Mouse (Mus musculus) WW6 (cell line): ENCODE results near the gene Gnaq.
"Not testable (repeated sequence)": the region's sequence is repeated elsewhere in the genome, so short reads cannot be mapped to it uniquely, and the experiment has no call there.

Experiments used
- DNase-seq: peaks from one replicate; pipeline ENCODE4 v3.0.0-alpha.2; 2013; ENCODE audit warnings: low read depth, low spot score

The Gnaq gene

DNA sequence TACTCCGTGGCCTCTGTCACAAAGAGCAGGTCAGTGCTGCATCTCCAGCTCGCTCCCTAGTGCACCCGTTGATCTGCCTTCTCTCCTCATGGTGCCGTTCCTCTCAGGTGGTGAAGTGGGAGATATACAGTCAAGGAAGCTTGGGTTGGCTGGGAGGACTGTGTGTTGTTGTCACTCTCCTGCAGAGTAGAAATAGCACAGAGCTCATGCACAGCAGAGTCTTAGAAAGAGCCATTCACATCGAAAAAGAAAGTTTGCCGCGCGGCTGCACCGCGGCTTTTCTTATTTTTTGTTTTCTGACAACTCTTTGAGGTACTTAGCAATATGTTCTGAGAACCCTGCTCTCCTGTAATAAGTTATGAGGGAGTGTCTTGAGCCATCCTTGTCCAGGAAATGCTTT, 10.4 kb downstream of the Gnaq start:
- no peak for DNase-seq

DNA sequence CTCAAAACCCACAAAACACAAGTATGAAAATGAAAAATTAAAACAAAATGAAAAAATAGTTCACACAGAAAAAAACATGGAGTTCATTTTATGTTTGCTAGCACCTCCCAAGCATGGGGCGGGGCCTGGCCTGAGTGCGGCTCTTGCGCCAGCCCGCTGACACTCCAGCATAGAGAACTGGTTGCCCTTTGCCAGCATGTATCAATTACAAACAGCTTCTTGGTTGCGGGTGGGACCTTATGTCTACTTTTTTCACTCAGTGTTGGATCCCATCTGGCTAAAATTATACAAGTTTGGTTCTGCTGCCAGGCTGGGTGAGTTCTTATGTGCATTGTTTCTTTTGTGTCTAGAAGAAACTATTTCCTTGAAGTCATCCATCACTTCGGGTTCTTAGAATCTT, 14.8 kb downstream of the Gnaq start:
- no peak for DNase-seq

DNA sequence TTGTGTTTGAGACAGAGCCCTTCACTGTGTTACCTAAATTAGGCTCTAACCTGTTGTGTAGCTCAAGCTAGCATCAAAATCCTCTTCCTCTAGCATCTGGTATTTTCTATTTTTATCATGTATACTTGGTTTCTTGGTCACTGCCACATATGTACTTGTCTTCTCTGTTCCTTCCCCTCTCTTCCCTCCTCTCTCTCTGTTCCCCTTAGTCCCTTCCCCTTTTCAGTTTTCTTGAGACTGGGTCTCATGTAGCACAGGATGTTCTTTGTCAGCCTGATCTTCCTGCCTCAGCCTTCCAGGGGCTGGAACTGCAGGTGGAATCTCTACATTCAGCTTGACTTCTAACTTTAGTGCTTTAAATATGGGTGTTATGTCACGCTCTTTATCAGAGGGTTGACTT, 16.5 kb downstream of the Gnaq start:
- no peak for DNase-seq

- DNase-seq: no peak
Measured at GRCm38 (mm10) chr19:16150328-16150727, 17.7 kb downstream of the Gnaq start.

DNA sequence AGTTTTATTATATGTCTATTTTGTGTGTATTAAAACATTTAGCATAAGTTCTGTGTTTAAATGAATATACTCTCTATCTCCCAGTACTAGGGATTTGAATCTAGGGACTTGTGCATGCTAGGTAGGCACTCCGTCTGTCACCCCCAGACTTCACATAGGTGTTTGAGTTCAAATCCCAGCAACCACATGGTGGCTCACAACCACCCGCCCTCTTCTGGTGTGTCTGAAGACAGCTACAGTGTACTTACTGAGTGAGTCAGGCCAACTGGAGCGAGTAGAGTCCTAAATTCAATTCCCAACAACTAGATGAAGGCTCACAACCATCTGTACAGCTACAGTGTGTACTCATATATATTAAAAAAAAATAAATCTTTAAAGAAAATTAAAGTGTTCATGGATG, 21.2 kb downstream of the Gnaq start:
- DNase-seq: no peak

GRCm38 (mm10) chr19:16154480-16154879, 21.8 kb downstream of the Gnaq start:
- no peak for DNase-seq

GRCm38 (mm10) chr19:16157120-16157519, 24.5 kb downstream of the Gnaq start:
- DNase-seq: no peak

GRCm38 (mm10) chr19:16160759-16161158, 28.1 kb downstream of the Gnaq start:
- no peak for DNase-seq

DNA sequence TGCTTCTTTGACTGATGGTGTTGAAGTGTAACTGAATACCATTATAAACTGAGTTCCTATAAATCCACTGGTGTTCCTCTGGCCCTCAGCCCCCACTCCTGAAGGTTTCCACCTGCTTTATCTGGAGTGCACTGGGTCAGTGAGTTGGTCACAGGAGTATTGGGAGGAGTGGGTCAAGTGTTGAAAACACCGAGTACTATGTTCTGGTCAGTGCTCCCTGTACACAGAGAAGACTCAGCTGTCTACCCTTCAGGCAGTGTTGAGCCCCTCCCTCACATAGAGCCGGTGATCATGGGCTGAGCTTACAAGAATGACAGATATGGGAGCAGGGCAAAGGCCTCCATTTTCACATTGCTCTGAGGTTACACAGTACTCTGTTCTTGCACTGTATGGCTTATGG, 28.6 kb downstream of the Gnaq start:
- DNase-seq: no peak

- DNase-seq: not testable (repeated sequence)
Measured at GRCm38 (mm10) chr19:16164396-16164795, 31.8 kb downstream of the Gnaq start.

DNA sequence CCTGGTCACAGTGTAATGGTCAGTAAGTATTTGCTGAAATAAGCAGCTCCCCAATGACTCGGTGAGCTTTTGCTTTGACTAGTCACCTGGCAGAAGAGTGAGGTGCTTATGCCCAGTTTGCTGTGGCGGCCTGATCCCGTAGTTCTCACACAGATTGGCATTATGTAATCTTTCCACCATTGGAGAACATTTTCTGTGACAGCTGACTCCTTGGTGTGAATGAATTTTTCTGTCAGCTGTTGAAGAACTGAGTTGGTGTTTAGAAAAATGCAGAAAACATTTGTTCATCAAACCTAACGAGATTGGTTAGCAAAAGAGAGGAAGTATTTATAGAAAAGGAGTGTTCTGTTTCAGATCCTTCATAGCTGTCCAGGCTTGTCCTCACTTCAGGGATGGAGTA, 34.6 kb downstream of the Gnaq start:
- DNase-seq: no peak

GRCm38 (mm10) chr19:16168192-16168591, 35.6 kb downstream of the Gnaq start:
- no peak for DNase-seq

- no peak for DNase-seq
Measured at GRCm38 (mm10) chr19:16168653-16169198, 36.1 kb downstream of the Gnaq start.

DNA sequence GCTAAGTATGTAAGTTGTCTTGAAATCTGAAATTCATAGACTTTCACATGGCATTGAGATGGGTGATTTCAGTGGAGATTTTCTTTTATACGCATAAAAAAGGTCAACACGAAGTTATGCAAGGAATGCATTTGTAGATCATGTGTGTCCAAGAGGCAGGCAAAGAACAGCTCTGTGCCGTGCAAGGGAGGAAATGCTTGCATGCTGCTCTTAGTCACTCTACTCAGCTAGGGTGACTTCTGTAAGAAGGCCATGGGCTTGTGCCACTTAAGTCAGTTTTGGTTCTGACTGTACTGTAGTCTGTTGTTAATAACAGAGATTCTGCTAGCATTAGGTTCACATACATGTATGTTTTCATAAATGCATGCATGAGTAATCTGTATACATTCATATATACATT, 38.1 kb downstream of the Gnaq start:
- DNase-seq: no peak

- no peak for DNase-seq
Measured at GRCm38 (mm10) chr19:16173721-16174120, 41.1 kb downstream of the Gnaq start.

DNA sequence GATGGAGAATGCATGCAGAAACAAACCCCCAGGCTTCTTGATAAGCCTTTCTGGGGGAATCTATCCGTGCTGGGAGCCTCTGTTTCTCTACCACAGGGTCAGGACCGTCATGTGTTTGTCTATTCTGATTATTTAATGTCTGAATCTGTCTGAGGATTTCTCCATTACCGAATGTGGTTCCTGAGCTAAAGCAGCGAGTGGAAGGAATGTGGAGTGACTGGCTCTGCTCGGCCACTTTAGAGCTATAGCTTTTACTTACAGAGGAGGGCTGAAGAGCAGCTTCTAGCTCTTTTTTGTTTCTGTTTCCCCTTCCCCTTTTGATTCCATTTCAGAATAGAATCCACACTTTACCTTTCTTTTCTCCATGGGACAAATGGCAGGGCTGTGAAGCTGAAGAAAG, 43.8 kb downstream of the Gnaq start:
- no peak for DNase-seq

- DNase-seq: no peak
Measured at GRCm38 (mm10) chr19:16177139-16177727, 44.6 kb downstream of the Gnaq start.

- DNase-seq: no peak
Measured at GRCm38 (mm10) chr19:16181258-16181657, 48.6 kb downstream of the Gnaq start.

DNA sequence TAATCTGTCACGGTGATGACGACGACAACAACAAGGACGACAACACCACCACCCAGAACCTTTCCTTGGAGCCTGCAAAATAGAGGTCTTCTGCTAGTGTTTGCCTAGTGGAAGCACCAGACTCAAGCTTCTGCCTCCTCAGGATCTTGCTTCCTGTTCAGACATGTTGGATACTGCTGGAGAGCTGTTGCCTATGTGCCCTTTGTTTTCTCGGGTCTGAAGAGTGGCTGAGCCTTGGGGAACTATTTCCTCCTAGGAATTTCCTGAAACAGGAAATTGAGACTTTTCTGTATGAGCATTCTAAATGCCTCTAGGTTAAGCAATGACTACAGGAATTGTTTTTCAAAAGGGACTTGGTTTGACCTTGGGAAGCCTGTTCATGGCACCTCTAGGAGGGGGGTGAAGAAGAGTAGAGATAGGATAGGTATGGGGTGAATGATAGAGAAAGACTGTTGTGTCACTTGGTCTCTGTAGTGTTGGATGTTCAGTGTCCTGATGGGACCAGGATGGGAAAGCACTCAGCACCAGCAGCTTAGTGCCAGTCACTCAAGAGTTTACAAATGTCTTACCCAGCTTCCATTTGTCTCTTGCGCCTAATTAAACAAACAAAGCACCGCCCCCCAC, 49.3 kb downstream of the Gnaq start:
- no peak for DNase-seq

- no peak for DNase-seq
Measured at GRCm38 (mm10) chr19:16183592-16184365, 51.1 kb downstream of the Gnaq start.

DNA sequence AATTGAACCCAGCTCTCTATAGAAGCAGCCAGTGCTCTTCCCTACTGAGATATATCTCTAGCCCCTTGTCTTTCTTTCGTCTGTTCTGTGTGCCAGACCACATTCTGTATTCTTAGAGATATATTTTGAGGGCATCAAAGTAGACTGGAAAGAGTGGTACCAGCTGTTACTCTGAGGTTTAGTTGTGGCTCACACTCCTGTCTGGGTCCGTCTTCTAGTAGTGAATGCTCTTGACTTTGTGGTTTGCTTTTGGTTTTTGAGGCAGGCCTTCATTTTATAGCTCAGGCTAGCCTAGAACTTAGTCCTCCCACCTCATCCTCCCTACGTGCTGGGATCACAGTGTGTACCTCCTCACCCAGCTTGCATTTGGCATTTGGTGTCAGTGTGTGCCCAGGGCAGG, 54.4 kb downstream of the Gnaq start:
- no peak for DNase-seq

DNA sequence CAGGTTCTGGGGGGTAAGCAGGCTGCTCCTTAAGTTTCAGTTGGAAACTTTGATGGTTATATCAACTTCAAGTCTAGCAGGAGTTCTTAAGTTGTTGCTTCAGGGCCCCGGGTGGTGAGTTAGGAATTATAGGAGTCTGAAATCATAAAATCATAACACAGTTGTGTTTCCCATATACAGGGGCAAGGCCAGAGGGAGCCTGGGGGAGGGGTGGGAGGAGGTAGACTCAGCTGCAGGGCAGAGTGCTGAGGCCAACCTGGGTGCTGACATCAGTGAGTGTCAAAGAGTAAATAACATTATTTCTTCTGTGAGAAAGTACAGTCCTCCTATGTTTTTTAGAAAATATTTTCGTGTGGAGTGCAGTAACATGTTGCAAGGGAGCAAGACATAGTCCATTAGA, 55.3 kb downstream of the Gnaq start:
- no peak for DNase-seq
